Mouse (Mus musculus) stomach, postnatal 0 days (tissue): ENCODE measurements around the gene Ikzf5. TPM values are rescaled to one million over a fixed set of nuclear protein-coding genes. Genes with fewer than 3 reads are reported as not detected.
"Not testable (repeated sequence)": the region's sequence is repeated elsewhere in the genome, so short reads cannot be mapped to it uniquely, and the experiment has no call there.

ENCODE experiments used
- ATAC-seq: fragments of 200-750 bp; cut with Nextera tagmentation; 2 replicates; pipeline ENCODE4 v1.8.0; 2017; ENCODE audit not compliant: low FRiP score, low TSS enrichment
- DNase-seq: peaks from one replicate; pipeline ENCODE4 v3.0.0-alpha.2; 2016; ENCODE audit warnings: low spot score
- H3K27ac ChIP-seq: fragments of 300-500 bp; sonication (generic); replicated peaks from 2 replicates; pipeline ENCODE4 v1.5.1; 2014; ENCODE audit warnings: mild to moderate bottlenecking, control low read depth
- H3K27me3 ChIP-seq: fragments of 300-500 bp; sonication (generic); 2 replicates; pipeline ENCODE4 v1.6.1; 2014; ENCODE audit warnings: low read length; ENCODE audit not compliant: control insufficient read depth, insufficient read depth
- H3K36me3 ChIP-seq: fragments of 300-500 bp; sonication (generic); 2 replicates; pipeline ENCODE4 v1.6.1; 2014; ENCODE audit warnings: low read length, mixed read lengths; ENCODE audit not compliant: control insufficient read depth, insufficient read depth
- H3K4me1 ChIP-seq: fragments of 300-500 bp; sonication (generic); replicated peaks from 2 replicates; pipeline ENCODE4 v1.6.1; 2014; ENCODE audit warnings: antibody characterized with exemption; ENCODE audit not compliant: control insufficient read depth, insufficient read depth
- H3K4me2 ChIP-seq: fragments of 300-500 bp; sonication (generic); replicated peaks from 2 replicates; pipeline ENCODE4 v1.6.1; 2014; ENCODE audit warnings: low read depth, mild to moderate bottlenecking, control low read depth, moderate library complexity
- H3K4me3 ChIP-seq: fragments of 300-500 bp; sonication (generic); 2 replicates; pipeline ENCODE4 v1.5.1; 2014; ENCODE audit warnings: low read depth, low read length, control low read depth
- H3K9ac ChIP-seq: fragments of 300-500 bp; sonication (generic); 2 replicates; pipeline ENCODE4 v1.6.1; 2014; ENCODE audit warnings: mild to moderate bottlenecking, low read length, control low read depth, mixed read lengths
- H3K9me3 ChIP-seq: fragments of 300-500 bp; sonication (generic); 2 replicates; pipeline ENCODE4 v1.6.1; 2016; ENCODE audit warnings: low read length; ENCODE audit not compliant: control insufficient read depth
- CTCF ChIP-seq: IDR thresholded peaks from 2 replicates; pipeline ENCODE4 v1.5.1; 2016; ENCODE audit warnings: antibody characterized with exemption, low read depth, mild to moderate bottlenecking, moderate library complexity
- EP300 ChIP-seq: optimal IDR thresholded peaks from 2 replicates; pipeline ENCODE3; 2016; ENCODE audit warnings: antibody characterized with exemption
- WGBS: fragments of 180-500 bp; shearing (Covaris S2); extraction: QIAGEN DNeasy Blood & Tissue Kit; methylation state at CpG from one replicate; pipeline ENCODE4 v1.1.7; 2014; 5-methylcytosine and 5-hydroxymethylcytosine counted together
- polyA plus RNA-seq: library from polyadenylated mRNA; unstranded; fragments of >200 nt; fragmentation: Nextera tagmentation; extraction: Ambion mirVana; gene quantifications from 2 replicates; pipeline ENCODE4 v1.2.1, GENCODE M21; 2015

The Ikzf5 gene
- polyA plus RNA-seq, 1 experiment from 2014 or later, result 6.4 TPM

GRCm38 (mm10) chr7:131409321-131409987 lies 867 bp downstream of the Ikzf5 start:
- H3K27me3 ChIP-seq, result no peaks in the 10 kb centered on the region
- 4% methylated on average over 16 of the region's 16 CpGs for WGBS
- TF ChIP-seq EP300 (no peak), CTCF (no peak)
- H3K36me3 ChIP-seq, result no peaks in the 10 kb centered on the region
- H3K27ac ChIP-seq, result peak overlapping the region; percentile 92
- ATAC-seq, result no peak
- peak overlapping the region; percentile 86 for H3K4me2 ChIP-seq
- no peaks in the 10 kb centered on the region for H3K9me3 ChIP-seq
- H3K4me3 ChIP-seq, result peak overlapping the region; percentile 95
- no peak for DNase-seq
- peak overlapping the region; percentile 95 for H3K9ac ChIP-seq
- H3K4me1 ChIP-seq, result peaks cover 3% of the 10 kb centered on the region; the same call in 1 of the 2 replicates

DNA sequence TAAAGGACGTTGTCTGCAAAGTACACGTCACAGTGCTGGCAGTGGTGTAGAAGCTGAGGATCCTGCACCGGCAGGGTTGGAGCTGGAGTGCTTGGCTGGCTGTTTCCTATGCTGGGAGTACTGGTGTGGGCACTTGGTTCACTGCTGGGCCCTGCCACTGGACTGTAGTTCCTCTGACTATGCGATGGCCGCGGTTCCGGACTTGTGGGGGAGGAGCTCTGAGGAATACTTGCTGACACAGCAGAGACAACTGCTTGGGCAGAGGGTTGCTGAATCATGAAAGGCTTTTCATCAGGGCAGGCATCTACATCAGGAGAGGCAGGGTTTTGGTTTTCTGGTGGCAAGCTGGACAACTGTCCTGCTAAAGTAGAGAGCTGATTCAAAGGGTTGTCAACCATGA lies 18.6 kb downstream of the Ikzf5 start:
- H3K9me3 ChIP-seq, ATAC-seq, H3K4me1 ChIP-seq, H3K27ac ChIP-seq, H3K27me3 ChIP-seq, DNase-seq, H3K36me3 ChIP-seq, H3K4me3 ChIP-seq, H3K9ac ChIP-seq, H3K4me2 ChIP-seq: not testable (repeated sequence)
- 89% methylated on average over 6 of the region's 7 CpGs for WGBS

DNA sequence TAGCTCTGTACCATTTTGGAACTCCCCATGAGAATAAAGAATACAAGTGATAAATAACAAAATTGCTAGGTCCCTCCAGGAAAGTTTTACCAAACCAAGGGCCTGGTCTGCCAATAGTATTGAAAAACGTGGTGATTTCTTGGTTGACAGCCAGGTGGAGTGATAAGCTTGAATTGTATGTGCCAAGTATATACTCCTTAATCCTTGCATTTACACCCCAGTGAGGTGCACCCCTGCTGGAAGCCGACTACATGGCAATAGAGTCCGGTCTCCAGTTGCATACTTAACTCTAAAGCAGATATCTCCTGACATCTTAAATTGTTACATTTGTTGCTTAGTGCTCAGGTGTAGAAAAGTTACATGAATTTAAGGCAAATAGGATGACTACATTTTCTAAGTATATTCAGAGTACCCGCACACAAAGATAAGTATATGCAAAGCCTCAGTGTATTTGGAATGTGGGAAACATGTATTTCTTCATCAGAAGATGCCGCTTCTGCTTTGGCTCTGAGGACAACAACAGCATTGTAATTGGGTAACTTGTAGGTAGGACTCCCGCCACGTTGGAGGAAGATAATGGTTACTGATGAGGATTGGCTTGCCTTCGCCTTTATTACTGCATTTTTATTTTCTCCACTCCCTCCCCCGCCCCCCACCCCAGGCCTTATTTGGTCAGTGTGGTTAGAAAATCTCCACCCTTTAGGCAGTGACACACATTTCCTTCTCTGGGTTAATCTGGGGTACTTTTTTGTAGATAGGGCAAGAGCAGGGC lies 38.3 kb downstream of the Ikzf5 start:
- no peaks in the 10 kb centered on the region for H3K36me3 ChIP-seq
- 62% methylated on average over 9 of the region's 9 CpGs for WGBS
- TF ChIP-seq CTCF (peak; percentile 46), EP300 (no peak)
- no peaks in the 10 kb centered on the region for H3K4me1 ChIP-seq
- DNase-seq (peak; percentile 29), ATAC-seq (no peak)
- peak overlapping the region; percentile 76 for H3K4me2 ChIP-seq
- peak overlapping the region; percentile 81; the same call in 1 of the 2 replicates for H3K9ac ChIP-seq
- peak overlapping the region; percentile 67 for H3K4me3 ChIP-seq
- no peaks in the 10 kb centered on the region for H3K27me3 ChIP-seq
- H3K27ac ChIP-seq, result peak overlapping the region; percentile 96; the same call in 1 of the 2 replicates
- H3K9me3 ChIP-seq, result no peaks in the 10 kb centered on the region

DNA sequence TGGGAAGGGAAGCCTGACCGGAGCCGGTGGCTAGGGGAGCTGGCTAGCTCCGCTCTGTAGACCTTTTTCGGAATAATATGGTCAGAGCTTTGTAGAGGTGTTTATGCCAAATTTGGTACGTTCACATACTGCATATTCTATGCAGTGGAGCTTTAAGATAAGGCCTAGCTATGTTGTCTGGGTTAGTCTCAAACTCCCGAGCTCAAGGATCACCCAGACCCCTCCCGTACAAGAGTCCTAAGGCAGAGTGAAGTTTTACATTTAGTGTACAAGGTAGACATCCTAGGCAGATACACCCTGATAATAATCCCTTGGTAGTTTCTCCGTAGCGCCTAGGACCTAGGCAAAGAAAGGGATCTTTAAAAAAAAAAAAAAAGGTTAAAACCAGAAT lies 38.9 kb downstream of the Ikzf5 start:
- DNase-seq, result no peak
- ATAC-seq, result no peak; the same call in 1 of the 2 replicates
- TF ChIP-seq CTCF (no peak), EP300 (no peak)
- Histone ChIP-seq H3K27ac (peak overlapping the region; percentile 96), H3K4me3 (peak overlapping the region; percentile 67), H3K36me3 (no peaks in the 10 kb centered on the region), H3K4me2 (peak overlapping the region; percentile 76), H3K4me1 (no peaks in the 10 kb centered on the region), H3K27me3 (no peaks in the 10 kb centered on the region), H3K9me3 (no peaks in the 10 kb centered on the region), H3K9ac (peak overlapping the region; percentile 81)
- WGBS, result 3% methylated on average over 9 of the region's 9 CpGs

DNA sequence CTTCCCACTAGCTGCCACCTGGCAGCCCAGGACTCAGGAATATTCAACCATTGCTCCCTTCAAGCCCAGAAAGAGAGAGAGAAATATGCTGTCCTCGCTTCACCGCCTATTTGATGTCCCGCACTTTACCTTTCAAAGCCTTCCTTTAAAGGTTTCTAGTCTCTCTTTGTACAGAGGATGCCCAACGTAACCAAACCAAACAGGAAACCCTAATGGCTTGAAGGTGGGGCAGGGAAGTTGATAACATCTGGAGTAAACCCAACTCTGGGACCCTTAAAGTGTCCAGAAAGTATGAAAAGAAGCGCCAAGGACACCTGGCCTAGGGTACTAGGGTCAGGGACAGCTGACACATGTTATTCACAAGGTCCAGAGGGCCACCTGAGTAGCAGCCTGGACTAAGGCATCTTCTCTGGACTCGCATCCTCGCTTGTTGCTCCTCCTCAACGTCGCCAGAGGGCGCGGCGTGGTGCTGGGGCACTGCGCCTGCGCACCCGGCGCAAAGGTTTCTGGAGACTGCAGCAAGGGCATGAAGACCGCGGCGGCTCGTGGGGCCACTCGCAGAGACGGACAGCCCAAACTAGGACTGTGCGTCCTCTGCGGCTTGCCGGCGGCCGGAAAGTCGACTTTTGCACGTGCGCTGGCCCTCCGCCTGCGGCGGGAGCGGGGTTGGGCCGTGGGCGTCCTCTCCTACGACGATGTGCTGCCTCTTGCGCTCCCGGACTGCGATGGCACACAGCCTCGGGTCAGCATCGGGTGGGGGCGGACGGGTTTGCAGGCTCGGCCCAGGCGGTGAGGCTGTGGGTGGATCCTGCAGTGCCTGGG lies 39.5 kb downstream of the Ikzf5 start, which contains the start of gene Pstk:
TSS of gene Pstk (plus strand) at position 494 of the 822 bp plus-strand sequence.
- Histone ChIP-seq H3K27ac (peak within 1 kb of the TSS; percentile 96), H3K4me3 (peak within 1 kb of the TSS; percentile 67), H3K36me3 (no peaks in the 10 kb centered on the region), H3K27me3 (no peaks in the 10 kb centered on the region), H3K4me1 (no peaks in the 10 kb centered on the region), H3K4me2 (peak within 1 kb of the TSS; percentile 76), H3K9ac (peak within 1 kb of the TSS; percentile 81), H3K9me3 (no peaks in the 10 kb centered on the region)
- ATAC-seq (peak; percentile 96), DNase-seq (peak; percentile 89)
- 4% methylated on average over 46 of the region's 47 CpGs for WGBS
- no peak for TF ChIP-seq EP300
- TF ChIP-seq CTCF, result peak; percentile 89
